Mouse (Mus musculus): ENCODE data around the gene Gng4.

DNA sequence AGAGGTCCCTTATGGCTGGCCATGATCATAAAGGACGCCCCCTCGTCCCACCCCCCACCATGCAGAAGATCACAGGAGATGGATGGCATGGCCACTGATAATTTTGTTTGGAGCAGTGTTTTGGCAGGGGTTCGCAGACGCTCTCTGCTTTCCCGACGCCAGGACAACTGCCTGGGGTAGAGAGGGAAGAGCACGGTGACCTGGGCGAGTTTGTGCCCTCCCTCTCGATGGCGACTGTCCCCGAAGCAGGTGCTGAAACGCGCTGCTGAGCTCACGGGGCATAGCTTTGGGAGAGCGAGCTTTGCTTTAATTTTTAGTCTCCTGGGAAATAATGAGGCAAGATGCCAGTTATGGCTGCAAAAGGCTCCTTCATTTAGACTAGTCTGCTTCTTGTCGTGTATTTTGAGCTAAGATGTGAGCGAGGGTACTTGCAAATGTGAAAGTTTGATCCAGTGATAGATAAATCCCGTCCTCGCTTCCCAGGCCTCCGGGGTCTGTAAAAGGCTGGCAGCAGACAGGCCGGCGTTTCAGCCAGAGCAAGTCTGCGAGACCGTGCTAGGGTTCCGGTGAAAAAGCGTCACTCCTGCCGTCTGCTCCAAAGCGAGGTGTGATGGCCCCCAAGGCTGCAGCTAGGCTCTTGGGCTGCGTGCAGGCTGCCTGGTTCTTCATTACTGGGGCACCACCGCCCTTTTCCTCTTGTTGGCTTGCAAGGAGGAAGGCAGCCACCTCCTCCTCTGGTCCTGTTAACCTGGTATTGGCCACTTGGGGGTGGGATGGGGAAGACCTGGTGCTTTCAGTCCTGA lies 1.3 kb downstream of the Gng4 start:
- TF ChIP-seq CTCF (conservative IDR thresholded peaks at IDR 0.05; ENCODE audit: insufficient read depth, insufficient read length, low read depth, low read length) = no peak
- no peak for TF ChIP-seq POLR2A (IDR thresholded peaks at IDR 0.05; ENCODE audit: low read depth, low read length)

Data from kidney, adult 2 months (tissue).